Mouse (Mus musculus) hindbrain, embryonic 13.5 days (tissue): ENCODE measurements at regions not wholly inside any gene's neighbourhood (a gene's known extent, or its start where the extent isn't known, plus 50 kb on each side); places are given as distances from the start of the nearest gene placed in this dataset.
A peak's percentile ranks its signal among the peaks of the same experiment; 100 is the strongest.

Experiments
- ATAC-seq: fragments of 200-750 bp; cut with Nextera tagmentation; 2 replicates; pipeline ENCODE4 v1.8.0; 2017; ENCODE audit warnings: moderate TSS enrichment; ENCODE audit not compliant: low FRiP score
- H3K27ac ChIP-seq: fragments of 300-500 bp; sonication (generic); 2 replicates; pipeline ENCODE4 v1.5.1; 2015; ENCODE audit warnings: inconsistent platforms, mild to moderate bottlenecking, moderate library complexity
- H3K27me3 ChIP-seq: fragments of 300-500 bp; sonication (generic); 2 replicates; pipeline ENCODE4 v1.6.1; 2015; ENCODE audit warnings: mild to moderate bottlenecking, inconsistent platforms
- H3K36me3 ChIP-seq: fragments of 300-500 bp; sonication (generic); 2 replicates; pipeline ENCODE4 v1.6.1; 2015; ENCODE audit warnings: mild to moderate bottlenecking, inconsistent platforms
- H3K4me1 ChIP-seq: fragments of 300-500 bp; sonication (generic); replicated peaks from 2 replicates; pipeline ENCODE4 v1.6.1; 2015; ENCODE audit warnings: inconsistent platforms
- H3K4me2 ChIP-seq: fragments of 300-500 bp; sonication (generic); 2 replicates; pipeline ENCODE4 v1.6.1; 2015; ENCODE audit warnings: inconsistent platforms, mild to moderate bottlenecking, moderate library complexity
- H3K4me3 ChIP-seq: fragments of 300-500 bp; sonication (generic); 2 replicates; pipeline ENCODE4 v1.5.1; 2015; ENCODE audit warnings: mild to moderate bottlenecking, inconsistent platforms
- H3K9ac ChIP-seq: fragments of 300-500 bp; sonication (generic); 2 replicates; pipeline ENCODE4 v1.6.1; 2015; ENCODE audit warnings: mild to moderate bottlenecking, inconsistent platforms
- H3K9me3 ChIP-seq: fragments of 300-500 bp; sonication (generic); 2 replicates; pipeline ENCODE4 v1.6.1; 2016; ENCODE audit warnings: inconsistent platforms
- WGBS: fragments of 180-500 bp; shearing (Covaris S2); methylation state at CpG from one replicate; pipeline ENCODE4 v1.1.7; 2015; 5-methylcytosine and 5-hydroxymethylcytosine counted together

DNA sequence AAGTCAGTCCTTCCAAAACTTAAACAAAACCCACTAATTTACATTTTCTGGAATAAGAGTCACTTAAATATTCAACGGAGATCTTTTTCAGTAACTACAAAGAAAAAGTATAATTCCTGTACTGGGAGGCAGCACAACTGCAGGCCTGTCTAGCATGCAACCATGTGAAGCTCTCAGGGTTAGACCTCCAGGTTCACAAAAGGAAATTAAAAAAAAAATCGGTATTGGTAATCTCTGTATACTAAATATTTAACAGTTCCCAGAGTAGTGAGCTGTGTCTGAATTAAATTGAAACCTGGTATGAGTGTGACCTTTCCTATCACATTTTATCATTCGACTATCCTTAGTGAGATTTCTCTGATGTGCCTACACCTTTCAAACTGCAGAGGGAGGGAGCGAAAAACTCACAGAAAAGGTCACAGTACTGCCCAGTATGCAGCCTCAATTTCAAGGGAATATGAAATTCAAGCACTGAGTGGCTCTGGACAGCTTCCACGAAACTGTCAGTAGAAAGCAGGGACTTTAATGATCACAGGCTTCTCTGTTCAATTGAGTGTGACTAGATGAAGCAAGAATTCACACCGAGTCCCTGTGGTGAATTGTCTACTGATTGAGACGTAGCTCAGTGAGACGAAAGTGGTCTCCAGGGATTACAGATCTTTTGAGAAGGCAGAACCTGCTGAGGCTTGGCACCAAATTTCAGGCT, 197.9 kb upstream of the Spock3 start:
- H3K4me2 ChIP-seq = no peak overlapping the region
- 53% methylated on average over 8 of the region's 8 CpGs for WGBS
- no peaks in the 10 kb centered on the region for H3K36me3 ChIP-seq
- H3K4me3 ChIP-seq = no peak overlapping the region
- H3K9me3 ChIP-seq = no peaks in the 10 kb centered on the region
- no peaks in the 10 kb centered on the region for H3K27me3 ChIP-seq
- no peak overlapping the region for H3K9ac ChIP-seq
- no peak overlapping the region for H3K27ac ChIP-seq
- peak; percentile 72 for ATAC-seq
- H3K4me1 ChIP-seq = no peaks in the 10 kb centered on the region

DNA sequence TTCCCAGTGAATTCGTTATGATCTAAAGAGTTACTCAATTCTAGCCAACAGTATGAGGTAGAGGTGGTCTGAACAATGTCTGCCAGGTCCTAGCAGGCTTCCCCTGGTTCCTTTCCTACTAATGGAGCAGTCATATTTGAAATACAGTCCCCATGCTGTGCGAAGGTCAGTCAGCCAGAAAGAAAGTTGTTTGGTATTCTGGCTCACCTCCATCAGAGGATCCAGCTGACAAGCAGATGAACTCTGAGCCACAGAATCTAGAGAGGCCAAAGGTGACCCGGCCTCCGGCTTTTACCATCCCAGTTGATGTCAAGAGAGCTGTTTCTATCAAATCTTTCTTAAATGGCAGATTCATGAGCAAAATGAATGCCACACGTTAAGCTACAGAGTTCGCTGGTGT, 177.0 kb upstream of the Spock3 start:
- Histone ChIP-seq H3K9ac (no peak overlapping the region), H3K36me3 (no peaks in the 10 kb centered on the region), H3K27me3 (no peaks in the 10 kb centered on the region), H3K27ac (no peak overlapping the region), H3K4me2 (no peak overlapping the region), H3K9me3 (no peaks in the 10 kb centered on the region), H3K4me3 (no peak overlapping the region), H3K4me1 (no peaks in the 10 kb centered on the region)
- 72% methylated on average over 6 of the region's 6 CpGs for WGBS
- no peak for ATAC-seq

DNA sequence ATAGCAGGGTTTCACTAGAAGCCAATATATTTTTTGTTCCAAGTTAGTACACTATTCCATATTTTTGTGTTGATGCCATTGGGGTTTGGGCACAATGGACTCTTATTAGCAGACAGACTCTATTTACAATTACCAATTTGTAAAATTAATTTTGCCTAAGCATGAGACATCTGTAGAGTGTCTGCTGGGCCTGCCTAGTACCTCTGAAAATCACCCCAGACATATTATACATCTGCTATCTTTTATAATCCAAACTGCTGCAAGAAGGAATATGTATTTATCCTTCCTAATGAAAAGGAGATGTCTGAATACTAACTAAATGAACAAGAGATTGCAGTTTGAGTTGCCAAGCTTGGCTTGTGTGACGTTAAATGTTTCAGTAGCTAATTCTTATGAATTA, 146.3 kb upstream of the Spock3 start:
- ATAC-seq = no peak
- Histone ChIP-seq H3K4me3 (no peak overlapping the region), H3K27me3 (no peaks in the 10 kb centered on the region), H3K4me2 (no peak overlapping the region), H3K27ac (no peak overlapping the region), H3K36me3 (no peaks in the 10 kb centered on the region), H3K9ac (no peak overlapping the region), H3K4me1 (no peaks in the 10 kb centered on the region), H3K9me3 (no peaks in the 10 kb centered on the region)
- 90% methylated on average over 1 of the region's 1 CpGs for WGBS
